Mouse (Mus musculus) hindbrain, postnatal 0 days (tissue): Measurements from ENCODE around the gene Gm28539. TPM values are rescaled to one million over a fixed set of nuclear protein-coding genes. Genes with fewer than 3 reads are reported as not detected.

Source experiments
- ATAC-seq: fragments of 200-750 bp; cut with Nextera tagmentation; 2 replicates; pipeline ENCODE4 v1.8.0; 2017; ENCODE audit warnings: mild to moderate bottlenecking, moderate TSS enrichment, moderate library complexity
- DNase-seq: peaks from one replicate; pipeline ENCODE4 v3.0.0-alpha.2; 2015; ENCODE audit warnings: low spot score
- H3K27ac ChIP-seq: fragments of 300-500 bp; sonication (generic); 2 replicates; pipeline ENCODE4 v1.5.1; 2014; ENCODE audit warnings: mild to moderate bottlenecking
- H3K27me3 ChIP-seq: fragments of 300-500 bp; sonication (generic); 2 replicates; pipeline ENCODE4 v1.6.1; 2014; ENCODE audit warnings: low read length, mixed read lengths; ENCODE audit not compliant: insufficient read depth
- H3K36me3 ChIP-seq: fragments of 300-500 bp; sonication (generic); 2 replicates; pipeline ENCODE4 v1.6.1; 2014; ENCODE audit warnings: low read length, mixed read lengths; ENCODE audit not compliant: insufficient read depth
- H3K4me1 ChIP-seq: fragments of 300-500 bp; sonication (generic); 2 replicates; pipeline ENCODE4 v1.6.1; 2014; ENCODE audit warnings: antibody characterized with exemption, low read length, mixed read lengths; ENCODE audit not compliant: insufficient read depth
- H3K4me2 ChIP-seq: fragments of 300-500 bp; sonication (generic); 2 replicates; pipeline ENCODE4 v1.6.1; 2014; ENCODE audit warnings: low read depth, mild to moderate bottlenecking, low read length, moderate library complexity, mixed read lengths
- H3K4me3 ChIP-seq: fragments of 300-500 bp; sonication (generic); 2 replicates; pipeline ENCODE4 v1.5.1; 2014; ENCODE audit warnings: low read length
- H3K9ac ChIP-seq: fragments of 300-500 bp; sonication (generic); replicated peaks from 2 replicates; pipeline ENCODE4 v1.6.1; 2014; ENCODE audit warnings: mild to moderate bottlenecking, low read length, moderate library complexity, mixed read lengths
- H3K9me3 ChIP-seq: fragments of 300-500 bp; sonication (generic); 2 replicates; pipeline ENCODE4 v1.6.1; 2016; ENCODE audit warnings: low read length, mixed read lengths
- CTCF ChIP-seq: IDR thresholded peaks from 2 replicates; pipeline ENCODE4 v1.5.1; 2016; ENCODE audit warnings: antibody characterized with exemption, control low read depth, low read depth
- WGBS: fragments of 180-500 bp; shearing (Covaris S2); extraction: QIAGEN DNeasy Blood & Tissue Kit; methylation state at CpG from one replicate; pipeline ENCODE4 v1.1.7; 2014; 5-methylcytosine and 5-hydroxymethylcytosine counted together
- polyA plus RNA-seq: library from polyadenylated mRNA; unstranded; fragments of >200 nt; fragmentation: Nextera tagmentation; extraction: Ambion mirVana; gene quantifications from 2 replicates; pipeline ENCODE4 v1.2.1, GENCODE M21; 2015
- total RNA-seq: library from RNA; depleted of rRNA; stranded (reverse); fragments of >200 nt; gene quantifications from 2 replicates; pipeline ENCODE4 v1.2.3, GENCODE M21; 2014

Gene Gm28539
- total and polyA plus RNA-seq, 2 experiments from 2014 or later: not detected

DNA sequence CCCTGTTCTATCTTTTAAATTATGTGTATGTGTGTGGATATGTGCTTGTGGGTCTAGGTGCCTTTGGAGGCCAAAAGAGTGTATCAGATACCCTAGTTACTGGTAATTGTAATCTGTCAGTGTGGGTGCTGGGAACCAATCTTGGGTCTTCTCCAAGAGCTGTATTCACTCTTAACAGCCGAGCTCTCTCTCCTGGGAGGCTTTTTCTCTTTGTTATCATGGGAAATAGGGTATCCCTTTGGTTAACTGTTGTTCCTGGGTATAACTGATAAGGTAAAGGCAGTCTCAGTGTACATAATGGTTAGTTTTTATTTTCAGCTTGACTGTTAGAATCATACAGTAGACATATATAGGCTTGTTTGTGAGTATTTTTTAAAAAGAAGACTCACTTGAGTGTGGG lies 14.0 kb upstream of the Gm28539 start:
- no peaks in the 10 kb centered on the region for H3K4me1 ChIP-seq
- DNase-seq (no peak), ATAC-seq (no peak)
- H3K9ac ChIP-seq: no peak overlapping the region
- no peak overlapping the region for H3K27ac ChIP-seq
- 75% methylated on average over 1 of the region's 1 CpGs for WGBS
- no peaks in the 10 kb centered on the region for H3K9me3 ChIP-seq
- no peak overlapping the region for H3K4me2 ChIP-seq
- no peak overlapping the region for H3K4me3 ChIP-seq
- H3K36me3 ChIP-seq: peaks cover 86% of the 10 kb centered on the region
- TF ChIP-seq CTCF: no peak
- no peaks in the 10 kb centered on the region for H3K27me3 ChIP-seq

DNA sequence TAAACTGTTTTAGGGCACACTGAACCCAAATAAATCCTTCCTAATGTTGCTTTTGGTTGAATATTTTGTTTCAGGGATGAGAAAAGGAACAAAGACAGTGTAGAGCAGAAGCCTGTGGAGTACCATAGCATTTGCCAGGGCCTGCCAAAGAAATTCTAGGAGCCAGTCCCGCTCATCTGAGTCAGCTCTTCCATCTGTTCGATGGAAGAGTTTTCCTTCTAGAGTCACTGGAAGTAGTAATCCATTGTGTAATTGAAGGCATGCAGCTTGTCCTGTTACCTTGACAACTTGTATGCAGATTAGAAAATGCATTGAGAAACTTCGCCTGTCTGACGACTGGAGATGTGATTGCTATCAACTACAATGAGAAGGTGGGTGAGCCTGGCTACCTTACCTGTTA lies 13.5 kb upstream of the Gm28539 start:
- no peak for TF ChIP-seq CTCF
- WGBS: 42% methylated on average over 4 of the region's 4 CpGs
- no peaks in the 10 kb centered on the region for H3K9me3 ChIP-seq
- H3K36me3 ChIP-seq: peaks cover 83% of the 10 kb centered on the region
- ATAC-seq (no peak), DNase-seq (no peak)
- H3K9ac ChIP-seq: no peak overlapping the region
- H3K4me3 ChIP-seq: no peak overlapping the region
- H3K4me2 ChIP-seq: no peak overlapping the region
- H3K27ac ChIP-seq: no peak overlapping the region
- no peaks in the 10 kb centered on the region for H3K27me3 ChIP-seq
- H3K4me1 ChIP-seq: no peaks in the 10 kb centered on the region

GRCm38 (mm10) chr16:18828630-18829029 lies 7.8 kb upstream of the Gm28539 start:
- no peak for ATAC-seq
- H3K9ac ChIP-seq: no peak overlapping the region
- H3K9me3 ChIP-seq: no peaks in the 10 kb centered on the region
- no peak for TF ChIP-seq CTCF
- no peak overlapping the region for H3K4me2 ChIP-seq
- H3K4me1 ChIP-seq: no peaks in the 10 kb centered on the region
- no peaks in the 10 kb centered on the region for H3K27me3 ChIP-seq
- 96% methylated on average over 3 of the region's 3 CpGs for WGBS
- H3K27ac ChIP-seq: no peak overlapping the region
- H3K36me3 ChIP-seq: peaks cover 52% of the 10 kb centered on the region
- DNase-seq: no peak
- no peak overlapping the region for H3K4me3 ChIP-seq

- WGBS: 83% methylated on average over 6 of the region's 6 CpGs
- TF ChIP-seq CTCF: no peak
- ATAC-seq (no peak), DNase-seq (no peak)
- no peak overlapping the region for H3K9ac ChIP-seq
- no peaks in the 10 kb centered on the region for H3K27me3 ChIP-seq
- H3K4me1 ChIP-seq: no peaks in the 10 kb centered on the region
- H3K9me3 ChIP-seq: no peaks in the 10 kb centered on the region
- H3K4me2 ChIP-seq: no peak overlapping the region
- no peak overlapping the region for H3K4me3 ChIP-seq
- H3K36me3 ChIP-seq: peaks cover 50% of the 10 kb centered on the region
- no peak overlapping the region for H3K27ac ChIP-seq
These were observed 7.3 kb upstream of the Gm28539 start for GRCm38 (mm10) chr16:18829102-18829501.

- DNase-seq (peak; percentile 17), ATAC-seq (no peak)
- no peak overlapping the region for H3K4me3 ChIP-seq
- H3K9me3 ChIP-seq: no peaks in the 10 kb centered on the region
- H3K4me2 ChIP-seq: no peak overlapping the region
- H3K9ac ChIP-seq: no peak overlapping the region
- peaks cover 22% of the 10 kb centered on the region for H3K36me3 ChIP-seq
- WGBS: 66% methylated on average over 2 of the region's 2 CpGs
- H3K27me3 ChIP-seq: no peaks in the 10 kb centered on the region
- peak; percentile 57 for TF ChIP-seq CTCF
- H3K27ac ChIP-seq: no peak overlapping the region
- no peaks in the 10 kb centered on the region for H3K4me1 ChIP-seq
These were observed 2.9 kb upstream of the Gm28539 start for GRCm38 (mm10) chr16:18833486-18833885.

DNA sequence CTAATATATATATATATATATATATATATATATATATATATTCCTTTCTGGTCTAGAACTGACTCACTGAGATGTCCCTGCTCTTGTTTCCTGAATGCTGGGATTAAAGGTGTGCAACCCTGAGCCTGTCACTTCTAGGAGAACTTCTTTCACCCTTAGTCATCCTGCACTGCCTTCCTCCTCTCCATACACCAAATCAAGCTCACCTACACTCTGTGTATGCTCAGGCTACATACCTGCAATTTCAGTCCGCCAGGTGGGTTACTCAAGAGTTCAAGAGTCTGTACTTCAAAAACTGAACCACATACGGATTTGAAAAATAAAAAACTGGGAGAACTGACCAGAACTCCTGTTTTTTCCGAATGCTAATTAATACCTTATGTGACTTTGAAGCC lies 314 bp upstream of the Gm28539 start:
- WGBS: 32% methylated on average over 3 of the region's 3 CpGs
- H3K27ac ChIP-seq: 0 out of 2 replicates have a peak overlapping the region, but pooled peaks have one; percentile 86

GRCm38 (mm10) chr16:18838346-18838745 lies 2.0 kb downstream of the Gm28539 start:
- 88% methylated on average over 4 of the region's 4 CpGs for WGBS
- DNase-seq: no peak
- Histone ChIP-seq H3K36me3 (peaks cover 9% of the 10 kb centered on the region; the same call in 1 of the 2 replicates), H3K4me2 (no peak overlapping the region), H3K9me3 (no peaks in the 10 kb centered on the region), H3K9ac (no peak overlapping the region), H3K4me1 (no peaks in the 10 kb centered on the region), H3K27ac (no peak overlapping the region), H3K4me3 (no peak overlapping the region), H3K27me3 (no peaks in the 10 kb centered on the region)
- no peak for ATAC-seq
- no peak for TF ChIP-seq CTCF

More for the DNA sequence above, 314 bp upstream of the Gm28539 start:
- Histone ChIP-seq H3K4me2 (peak overlapping the region; percentile 77), H3K9me3 (no peaks in the 10 kb centered on the region), H3K4me3 (peak overlapping the region; percentile 94), H3K4me1 (no peaks in the 10 kb centered on the region), H3K36me3 (peaks cover 22% of the 10 kb centered on the region; the same call in 1 of the 2 replicates), H3K9ac (peak overlapping the region; percentile 94), H3K27me3 (no peaks in the 10 kb centered on the region)
- TF ChIP-seq CTCF: no peak
- peak; percentile 39 for ATAC-seq
- no peak for DNase-seq
